Mouse (Mus musculus): ENCODE data around the gene Btbd16. TPM values are rescaled to one million over a fixed set of nuclear protein-coding genes. Genes with fewer than 3 reads are reported as not detected.
A peak's percentile ranks its signal among the peaks of the same experiment; 100 is the strongest.

The Btbd16 gene
- polyA plus RNA-seq, 1 experiment from 2014 or later: 0.08 TPM

GRCm38 (mm10) chr7:130762071-130762897 lies 11.6 kb upstream of the Btbd16 start:
- H3K36me3 ChIP-seq (ENCODE audit: control insufficient read depth, insufficient read depth): peaks cover 27% of the 10 kb centered on the region
- H3K27me3 ChIP-seq (ENCODE audit: control insufficient read depth, insufficient read depth, low read length): no peaks in the 10 kb centered on the region
- ATAC-seq (replicated peaks; ENCODE audit: extremely low read depth, insufficient read depth, low FRiP score): peak; percentile 61
- no peak overlapping the region for H3K9ac ChIP-seq (ENCODE audit: low read length)
- no peak overlapping the region for H3K4me3 ChIP-seq (ENCODE audit: low read length)
- peak overlapping the region; percentile 17 for H3K27ac ChIP-seq (ENCODE audit: low read length)
- no peak overlapping the region for H3K4me2 ChIP-seq (ENCODE audit: low read depth, low read length)
- H3K4me1 ChIP-seq (ENCODE audit: control insufficient read depth, insufficient read depth, low read length): peaks cover 4% of the 10 kb centered on the region; the same call in 1 of the 2 replicates
- WGBS: 29% methylated on average over 17 of the region's 17 CpGs
- H3K9me3 ChIP-seq (replicated peaks; ENCODE audit: control insufficient read depth, low read length): no peaks in the 10 kb centered on the region

GRCm38 (mm10) chr7:130764160-130764559 lies 9.7 kb upstream of the Btbd16 start:
- Histone ChIP-seq H3K27ac (ENCODE audit: low read length) (no peak overlapping the region), H3K4me3 (ENCODE audit: low read length) (no peak overlapping the region), H3K9me3 (replicated peaks; ENCODE audit: control insufficient read depth, low read length) (no peaks in the 10 kb centered on the region), H3K4me2 (ENCODE audit: low read depth, low read length) (no peak overlapping the region), H3K4me1 (ENCODE audit: control insufficient read depth, insufficient read depth, low read length) (peaks cover 4% of the 10 kb centered on the region; the same call in 1 of the 2 replicates), H3K27me3 (ENCODE audit: control insufficient read depth, insufficient read depth, low read length) (no peaks in the 10 kb centered on the region), H3K9ac (ENCODE audit: low read length) (no peak overlapping the region), H3K36me3 (ENCODE audit: control insufficient read depth, insufficient read depth) (peaks cover 22% of the 10 kb centered on the region)
- no peak for ATAC-seq (replicated peaks; ENCODE audit: extremely low read depth, insufficient read depth, low FRiP score)
- WGBS: 94% methylated on average over 17 of the region's 17 CpGs

GRCm38 (mm10) chr7:130766411-130767170 lies 7.3 kb upstream of the Btbd16 start:
- 0 out of 2 replicates have a peak overlapping the region, but pooled peaks have one; percentile 2 for H3K4me3 ChIP-seq (ENCODE audit: low read length)
- no peak for ATAC-seq (replicated peaks; ENCODE audit: extremely low read depth, insufficient read depth, low FRiP score)
- 49% methylated on average over 30 of the region's 30 CpGs for WGBS
- H3K4me1 ChIP-seq (ENCODE audit: control insufficient read depth, insufficient read depth, low read length): peaks cover 4% of the 10 kb centered on the region; the same call in 1 of the 2 replicates
- H3K4me2 ChIP-seq (ENCODE audit: low read depth, low read length): peak overlapping the region; percentile 49
- peaks cover 13% of the 10 kb centered on the region for H3K36me3 ChIP-seq (ENCODE audit: control insufficient read depth, insufficient read depth)
- no peaks in the 10 kb centered on the region for H3K9me3 ChIP-seq (replicated peaks; ENCODE audit: control insufficient read depth, low read length)
- H3K27ac ChIP-seq (ENCODE audit: low read length): no peak overlapping the region
- no peak overlapping the region; the same call in 1 of the 2 replicates for H3K9ac ChIP-seq (ENCODE audit: low read length)
- H3K27me3 ChIP-seq (ENCODE audit: control insufficient read depth, insufficient read depth, low read length): no peaks in the 10 kb centered on the region

GRCm38 (mm10) chr7:130768151-130768550 lies 5.7 kb upstream of the Btbd16 start:
- H3K9me3 ChIP-seq (replicated peaks; ENCODE audit: control insufficient read depth, low read length): no peaks in the 10 kb centered on the region
- 88% methylated on average over 4 of the region's 4 CpGs for WGBS
- H3K27me3 ChIP-seq (ENCODE audit: control insufficient read depth, insufficient read depth, low read length): no peaks in the 10 kb centered on the region
- peaks cover 13% of the 10 kb centered on the region for H3K36me3 ChIP-seq (ENCODE audit: control insufficient read depth, insufficient read depth)
- H3K4me3 ChIP-seq (ENCODE audit: low read length): no peak overlapping the region
- no peaks in the 10 kb centered on the region for H3K4me1 ChIP-seq (ENCODE audit: control insufficient read depth, insufficient read depth, low read length)
- H3K4me2 ChIP-seq (ENCODE audit: low read depth, low read length): no peak overlapping the region
- no peak overlapping the region for H3K9ac ChIP-seq (ENCODE audit: low read length)
- no peak for ATAC-seq (replicated peaks; ENCODE audit: extremely low read depth, insufficient read depth, low FRiP score)
- H3K27ac ChIP-seq (ENCODE audit: low read length): no peak overlapping the region

- Histone ChIP-seq H3K36me3 (ENCODE audit: control insufficient read depth, insufficient read depth) (peaks cover 3% of the 10 kb centered on the region), H3K9me3 (replicated peaks; ENCODE audit: control insufficient read depth, low read length) (no peaks in the 10 kb centered on the region), H3K4me2 (ENCODE audit: low read depth, low read length) (no peak overlapping the region), H3K4me1 (ENCODE audit: control insufficient read depth, insufficient read depth, low read length) (peaks cover 11% of the 10 kb centered on the region), H3K4me3 (ENCODE audit: low read length) (no peak overlapping the region), H3K9ac (ENCODE audit: low read length) (no peak overlapping the region), H3K27me3 (ENCODE audit: control insufficient read depth, insufficient read depth, low read length) (no peaks in the 10 kb centered on the region), H3K27ac (ENCODE audit: low read length) (no peak overlapping the region)
- ATAC-seq (replicated peaks; ENCODE audit: extremely low read depth, insufficient read depth, low FRiP score): no peak
- WGBS: 27% methylated on average over 3 of the region's 3 CpGs
Observed at GRCm38 (mm10) chr7:130770707-130771106, 3.2 kb upstream of the Btbd16 start.

GRCm38 (mm10) chr7:130773171-130773830 lies 568 bp upstream of the Btbd16 start:
- Histone ChIP-seq H3K4me1 (ENCODE audit: control insufficient read depth, insufficient read depth, low read length) (peaks cover 11% of the 10 kb centered on the region), H3K9me3 (replicated peaks; ENCODE audit: control insufficient read depth, low read length) (no peaks in the 10 kb centered on the region), H3K36me3 (ENCODE audit: control insufficient read depth, insufficient read depth) (no peaks in the 10 kb centered on the region), H3K4me2 (ENCODE audit: low read depth, low read length) (no peak overlapping the region), H3K9ac (ENCODE audit: low read length) (no peak overlapping the region), H3K4me3 (ENCODE audit: low read length) (no peak overlapping the region), H3K27me3 (ENCODE audit: control insufficient read depth, insufficient read depth, low read length) (no peaks in the 10 kb centered on the region), H3K27ac (ENCODE audit: low read length) (0 out of 2 replicates have a peak overlapping the region, but pooled peaks have one; percentile 26)
- ATAC-seq (replicated peaks; ENCODE audit: extremely low read depth, insufficient read depth, low FRiP score): peak; percentile 78; the same call in 1 of the 2 replicates
- 53% methylated on average over 11 of the region's 11 CpGs for WGBS

- Histone ChIP-seq H3K9me3 (replicated peaks; ENCODE audit: control insufficient read depth, low read length) (no peaks in the 10 kb centered on the region), H3K4me2 (ENCODE audit: low read depth, low read length) (no peak overlapping the region), H3K9ac (ENCODE audit: low read length) (no peak overlapping the region), H3K27ac (ENCODE audit: low read length) (peak overlapping the region; percentile 81), H3K4me1 (ENCODE audit: control insufficient read depth, insufficient read depth, low read length) (peaks cover 15% of the 10 kb centered on the region), H3K36me3 (ENCODE audit: control insufficient read depth, insufficient read depth) (no peaks in the 10 kb centered on the region), H3K27me3 (ENCODE audit: control insufficient read depth, insufficient read depth, low read length) (no peaks in the 10 kb centered on the region; the same call in 1 of the 2 replicates), H3K4me3 (ENCODE audit: low read length) (no peak overlapping the region)
- peak; percentile 74 for ATAC-seq (replicated peaks; ENCODE audit: extremely low read depth, insufficient read depth, low FRiP score)
- WGBS: 20% methylated on average over 5 of the region's 5 CpGs
Observed at GRCm38 (mm10) chr7:130780866-130781419, 7.1 kb downstream of the Btbd16 start.

- 72% methylated on average over 5 of the region's 5 CpGs for WGBS
- H3K4me2 ChIP-seq (ENCODE audit: low read depth, low read length): no peak overlapping the region
- no peak for ATAC-seq (replicated peaks; ENCODE audit: extremely low read depth, insufficient read depth, low FRiP score)
- no peak overlapping the region for H3K27ac ChIP-seq (ENCODE audit: low read length)
- no peak overlapping the region for H3K4me3 ChIP-seq (ENCODE audit: low read length)
- no peak overlapping the region for H3K9ac ChIP-seq (ENCODE audit: low read length)
- no peaks in the 10 kb centered on the region for H3K36me3 ChIP-seq (ENCODE audit: control insufficient read depth, insufficient read depth)
- no peaks in the 10 kb centered on the region for H3K9me3 ChIP-seq (replicated peaks; ENCODE audit: control insufficient read depth, low read length)
- H3K4me1 ChIP-seq (ENCODE audit: control insufficient read depth, insufficient read depth, low read length): peaks cover 23% of the 10 kb centered on the region
- no peaks in the 10 kb centered on the region; the same call in 1 of the 2 replicates for H3K27me3 ChIP-seq (ENCODE audit: control insufficient read depth, insufficient read depth, low read length)
Observed at GRCm38 (mm10) chr7:130782501-130783050, 8.7 kb downstream of the Btbd16 start.
